Mouse (Mus musculus) megakaryocyte, embryonic 14.5 days (primary cell): ENCODE measurements around the gene Pias4. TPM values are rescaled to one million over a fixed set of nuclear protein-coding genes. Genes with fewer than 3 reads are reported as not detected.
"Not testable (repeated sequence)": the region's sequence is repeated elsewhere in the genome, so short reads cannot be mapped to it uniquely, and the experiment has no call there.

Experiments
- H3K27me3 ChIP-seq: replicated peaks from 2 replicates; pipeline ENCODE3; 2012; ENCODE audit warnings: inconsistent platforms
- H3K36me3 ChIP-seq: replicated peaks from 2 replicates; pipeline ENCODE3; 2012; ENCODE audit warnings: low read length, inconsistent platforms, mixed read lengths
- H3K4me1 ChIP-seq: 2 replicates; pipeline ENCODE4 v1.6.1; 2012; ENCODE audit warnings: inconsistent platforms
- H3K4me3 ChIP-seq: replicated peaks from 2 replicates; pipeline ENCODE3; 2012; ENCODE audit warnings: moderate library complexity, mild to moderate bottlenecking, inconsistent platforms
- H3K9me3 ChIP-seq: 2 replicates; pipeline ENCODE4 v1.6.1; 2012; ENCODE audit warnings: inconsistent platforms
- FLI1 ChIP-seq: IDR thresholded peaks from 2 replicates; pipeline ENCODE4 v1.6.1; 2012; ENCODE audit warnings: low read length, inconsistent platforms, mixed read lengths
- GATA1 ChIP-seq: IDR thresholded peaks from 3 replicates; pipeline ENCODE4 v1.6.1; 2012; ENCODE audit warnings: mixed read lengths, low read length, inconsistent platforms, borderline replicate concordance
- polyA plus RNA-seq: library from polyadenylated mRNA; stranded (reverse); fragments of >175 nt; gene quantifications from 2 replicates; pipeline ENCODE4 v1.2.3, GENCODE M21; 2012; ENCODE audit warnings: low replicate concordance; ENCODE audit not compliant: insufficient read depth

Gene Pias4
- polyA plus RNA-seq, 1 experiment = 95.2 TPM

- TF ChIP-seq GATA1 (no peak), FLI1 (no peak)
- H3K9me3 ChIP-seq = no peaks in the 10 kb centered on the region
- peak overlapping the region; percentile 90 for H3K4me3 ChIP-seq
- peaks cover 60% of the 10 kb centered on the region for H3K4me1 ChIP-seq
- H3K36me3 ChIP-seq = peaks cover 11% of the 10 kb centered on the region
- H3K27me3 ChIP-seq = no peaks in the 10 kb centered on the region
Observed at GRCm38 (mm10) chr10:81173132-81173531, 5.4 kb upstream of the Pias4 start.

- Histone ChIP-seq H3K4me1 (peaks cover 60% of the 10 kb centered on the region), H3K36me3 (peaks cover 14% of the 10 kb centered on the region), H3K4me3 (peak overlapping the region; percentile 79)
- not testable (repeated sequence) for H3K9me3 ChIP-seq, H3K27me3 ChIP-seq
Observed at GRCm38 (mm10) chr10:81169411-81169900, 1.7 kb upstream of the Pias4 start.

GRCm38 (mm10) chr10:81168521-81169244, 960 bp upstream of the Pias4 start:
- Histone ChIP-seq H3K4me1 (peaks cover 60% of the 10 kb centered on the region), H3K36me3 (peaks cover 21% of the 10 kb centered on the region), H3K9me3 (no peaks in the 10 kb centered on the region), H3K4me3 (peak overlapping the region; percentile 97), H3K27me3 (no peaks in the 10 kb centered on the region)
- TF ChIP-seq FLI1 (no peak), GATA1 (no peak)

- H3K27me3 ChIP-seq = no peaks in the 10 kb centered on the region
- peaks cover 60% of the 10 kb centered on the region for H3K4me1 ChIP-seq
- H3K36me3 ChIP-seq = peaks cover 26% of the 10 kb centered on the region
- H3K4me3 ChIP-seq = peak overlapping the region; percentile 97
- H3K9me3 ChIP-seq = no peaks in the 10 kb centered on the region
- no peak for TF ChIP-seq FLI1
- no peak for TF ChIP-seq GATA1
Observed at GRCm38 (mm10) chr10:81168087-81168431, 336 bp upstream of the Pias4 start.

GRCm38 (mm10) chr10:81165118-81165517, 2.6 kb downstream of the Pias4 start:
- Histone ChIP-seq H3K36me3 (peaks cover 54% of the 10 kb centered on the region), H3K4me1 (peaks cover 82% of the 10 kb centered on the region)

GRCm38 (mm10) chr10:81162318-81162652, 5.4 kb downstream of the Pias4 start:
- H3K27me3 ChIP-seq = no peaks in the 10 kb centered on the region
- H3K4me3 ChIP-seq = peak overlapping the region; percentile 87
- peaks cover 94% of the 10 kb centered on the region for H3K4me1 ChIP-seq
- H3K36me3 ChIP-seq = peaks cover 80% of the 10 kb centered on the region
- no peaks in the 10 kb centered on the region for H3K9me3 ChIP-seq
- TF ChIP-seq GATA1 = no peak
- TF ChIP-seq FLI1 = no peak

More at GRCm38 (mm10) chr10:81165118-81165517, 2.6 kb downstream of the Pias4 start:
- Histone ChIP-seq H3K9me3 (no peaks in the 10 kb centered on the region), H3K4me3 (peak overlapping the region; percentile 24), H3K27me3 (no peaks in the 10 kb centered on the region)
- no peak for TF ChIP-seq FLI1
- TF ChIP-seq GATA1 = no peak

- Histone ChIP-seq H3K36me3 (peaks cover 86% of the 10 kb centered on the region), H3K4me1 (peaks cover 94% of the 10 kb centered on the region), H3K27me3 (no peaks in the 10 kb centered on the region), H3K4me3 (peak overlapping the region; percentile 87), H3K9me3 (no peaks in the 10 kb centered on the region)
- no peak for TF ChIP-seq FLI1
- no peak for TF ChIP-seq GATA1
Observed at GRCm38 (mm10) chr10:81161602-81162317, 6.0 kb downstream of the Pias4 start.

- TF ChIP-seq FLI1 = no peak
- TF ChIP-seq GATA1 = no peak
- H3K27me3 ChIP-seq = no peaks in the 10 kb centered on the region
- H3K4me3 ChIP-seq = no peak overlapping the region
- H3K36me3 ChIP-seq = peaks cover 92% of the 10 kb centered on the region
- H3K4me1 ChIP-seq = peaks cover 75% of the 10 kb centered on the region
- no peaks in the 10 kb centered on the region for H3K9me3 ChIP-seq
Observed at GRCm38 (mm10) chr10:81154736-81155135, 13.0 kb downstream of the Pias4 start.

- TF ChIP-seq GATA1 (no peak), FLI1 (no peak)
- Histone ChIP-seq H3K4me1 (peaks cover 76% of the 10 kb centered on the region), H3K36me3 (peaks cover 93% of the 10 kb centered on the region)
Observed at GRCm38 (mm10) chr10:81154313-81154712, 13.4 kb downstream of the Pias4 start.

GRCm38 (mm10) chr10:81152609-81153008, 15.1 kb downstream of the Pias4 start:
- Histone ChIP-seq H3K4me1 (peaks cover 71% of the 10 kb centered on the region), H3K4me3 (peak overlapping the region; percentile 59), H3K36me3 (peaks cover 93% of the 10 kb centered on the region), H3K27me3 (no peaks in the 10 kb centered on the region), H3K9me3 (no peaks in the 10 kb centered on the region)
- TF ChIP-seq GATA1 = no peak
- TF ChIP-seq FLI1 = no peak

More at GRCm38 (mm10) chr10:81154313-81154712, 13.4 kb downstream of the Pias4 start:
- Histone ChIP-seq H3K27me3 (no peaks in the 10 kb centered on the region), H3K9me3 (no peaks in the 10 kb centered on the region), H3K4me3 (no peak overlapping the region)
